In the genomic region with DNA sequence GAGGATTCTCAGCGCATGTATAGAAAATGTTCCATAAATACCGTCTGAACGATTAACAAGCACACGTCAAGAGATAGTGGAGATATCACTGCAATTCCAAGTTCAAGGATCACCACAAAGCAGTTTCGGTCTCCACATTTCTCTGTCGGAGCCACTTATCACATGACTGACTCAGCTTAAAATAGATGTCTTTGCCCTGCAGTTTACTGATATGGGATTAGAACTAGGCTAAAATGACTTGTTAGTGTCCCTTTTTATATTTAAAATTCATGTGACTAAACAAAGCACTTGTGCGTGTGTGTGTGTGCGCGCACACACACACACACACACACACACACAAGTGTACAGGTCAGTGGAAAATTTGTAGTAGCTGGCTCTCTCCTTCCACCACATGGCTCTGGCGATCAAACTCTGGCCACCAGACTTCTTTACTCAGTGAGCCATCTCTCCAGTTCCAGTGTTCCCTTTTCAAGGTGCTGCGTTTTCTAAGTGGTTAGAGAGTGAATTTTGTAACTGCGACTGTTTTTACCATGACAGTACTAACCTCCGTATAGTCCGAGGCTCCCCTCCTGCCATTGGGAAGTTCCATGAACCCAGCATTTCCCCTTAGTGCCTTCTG, we compare ENCODE assay signal across 23 mouse cellular contexts. TPM values are rescaled to one million over a fixed set of nuclear protein-coding genes. Genes with fewer than 3 reads are reported as not detected.
DNase-seq lines count a peak whose midpoint lies in the region; ATAC-seq and TF ChIP-seq lines count a peak whose summit lies in the region.
"Had no signal": no experiment of that assay in that cellular context is flagged by ENCODE, and none has a peak within 500 bp of the region (broad histone marks: within the 10 kb centered on the region; RNA-seq: fewer than 3 reads in every experiment).

No protein-coding gene starts in this region.

- no peak for DNase-seq in heart, postnatal 36 days
- DNase-seq in midbrain, postnatal 0 days (ENCODE audit: low spot score) = no peak
- no peak for DNase-seq in liver, embryonic 13.5 days
- no peak for DNase-seq in spleen, postnatal 10 days (ENCODE audit: low spot score in 2 of 2)
- DNase-seq in embryo, embryonic 11 days = no peak
- DNase-seq: adrenal gland, adult 8-10 months; cerebellum, adult 11 months; cerebellum, postnatal 14 days; gastrocnemius, postnatal 25 days; kidney, adult 9 months; kidney, postnatal 36 days; thymus, adult 2 months had no signal

- WGBS in heart, embryonic 12.5 days = 51% methylated on average over 14 of the region's 14 CpGs
- WGBS in midbrain, postnatal 0 days = 89% methylated on average over 14 of the region's 14 CpGs
- WGBS in midbrain, embryonic 16.5 days = 90% methylated on average over 14 of the region's 14 CpGs
- WGBS in liver, embryonic 13.5 days (ENCODE audit: insufficient replicate concordance) = 48% methylated on average over 14 of the region's 14 CpGs

- H3K27ac ChIP-seq in heart, embryonic 12.5 days (ENCODE audit: poor library complexity, severe bottlenecking) = peak overlapping the region; percentile 80
- no peak overlapping the region for H3K27ac ChIP-seq in midbrain, postnatal 0 days (ENCODE audit: low read depth, low read length)
- no peak overlapping the region for H3K27ac ChIP-seq in midbrain, embryonic 16.5 days (ENCODE audit: low read length)
- peak overlapping the region; percentile 43 for H3K27ac ChIP-seq in liver, embryonic 13.5 days
- H3K27ac ChIP-seq: hindbrain, embryonic 12.5 days; limb, embryonic 10.5 days; liver, embryonic 14.5 days; midbrain, embryonic 13.5 days; stomach, embryonic 15.5 days had no signal

- no peaks in the 10 kb centered on the region for H3K9me3 ChIP-seq in heart, embryonic 12.5 days (replicated peaks)
- no peaks in the 10 kb centered on the region for H3K9me3 ChIP-seq in midbrain, postnatal 0 days (ENCODE audit: low read length)
- no peaks in the 10 kb centered on the region for H3K9me3 ChIP-seq in midbrain, embryonic 16.5 days (replicated peaks; ENCODE audit: control insufficient read depth, low read length, poor library complexity, severe bottlenecking)
- H3K9me3 ChIP-seq in liver, embryonic 13.5 days (replicated peaks) = no peaks in the 10 kb centered on the region
- H3K9me3 ChIP-seq: hindbrain, embryonic 12.5 days; limb, embryonic 10.5 days; midbrain, embryonic 13.5 days; stomach, embryonic 15.5 days had no signal

- H3K27me3 ChIP-seq in heart, embryonic 12.5 days (replicated peaks) = no peaks in the 10 kb centered on the region
- no peaks in the 10 kb centered on the region for H3K27me3 ChIP-seq in midbrain, postnatal 0 days (ENCODE audit: insufficient read depth, low read length)
- H3K27me3 ChIP-seq in midbrain, embryonic 16.5 days (ENCODE audit: control insufficient read depth, insufficient read depth, low read depth, low read length) = no peaks in the 10 kb centered on the region
- no peaks in the 10 kb centered on the region for H3K27me3 ChIP-seq in liver, embryonic 13.5 days
- H3K27me3 ChIP-seq: hindbrain, embryonic 12.5 days; midbrain, embryonic 13.5 days; Patski; stomach, embryonic 15.5 days had no signal

- peaks cover 14% of the 10 kb centered on the region for H3K4me1 ChIP-seq in heart, embryonic 12.5 days (replicated peaks)
- H3K4me1 ChIP-seq in midbrain, postnatal 0 days (ENCODE audit: insufficient read depth, low read length) = no peaks in the 10 kb centered on the region
- no peaks in the 10 kb centered on the region for H3K4me1 ChIP-seq in midbrain, embryonic 16.5 days (ENCODE audit: control insufficient read depth, insufficient read depth, low read length)
- peaks cover 28% of the 10 kb centered on the region for H3K4me1 ChIP-seq in liver, embryonic 13.5 days (replicated peaks)
- H3K4me1 ChIP-seq: hindbrain, embryonic 12.5 days; limb, embryonic 10.5 days; midbrain, embryonic 13.5 days; stomach, embryonic 15.5 days had no signal

- no peak for ATAC-seq in heart, embryonic 12.5 days (ENCODE audit: insufficient number of reproducible peaks, low FRiP score)
- no peak for ATAC-seq in midbrain, postnatal 0 days (ENCODE audit: low FRiP score)
- no peak for ATAC-seq in midbrain, embryonic 16.5 days
- ATAC-seq in liver, embryonic 13.5 days (ENCODE audit: low read depth) = no peak
- ATAC-seq: forebrain, embryonic 16.5 days; lung, postnatal 0 days; midbrain, embryonic 13.5 days; Patski had no signal

- no peak overlapping the region for H3K4me3 ChIP-seq in heart, embryonic 12.5 days
- H3K4me3 ChIP-seq in midbrain, postnatal 0 days (ENCODE audit: low read depth, low read length) = no peak overlapping the region
- no peak overlapping the region for H3K4me3 ChIP-seq in midbrain, embryonic 16.5 days (ENCODE audit: low read depth, low read length)
- H3K4me3 ChIP-seq in liver, embryonic 13.5 days (replicated peaks) = no peak overlapping the region
- H3K4me3 ChIP-seq: hindbrain, embryonic 12.5 days; limb, embryonic 10.5 days; midbrain, embryonic 13.5 days; myocyte; stomach, embryonic 15.5 days had no signal

- intact Hi-C loops in heart, postnatal 36 days (cut with DNase I) = loop anchor here (2.0 kb wide), 1 partner anchor 16 kb away; no protein-coding TSS in a partner anchor

- peak overlapping the region; percentile 31; the same call in 1 of the 2 replicates for H3K4me2 ChIP-seq in heart, embryonic 12.5 days
- no peak overlapping the region for H3K4me2 ChIP-seq in midbrain, postnatal 0 days (ENCODE audit: low read depth, low read length, poor library complexity, severe bottlenecking)
- no peak overlapping the region for H3K4me2 ChIP-seq in midbrain, embryonic 16.5 days (ENCODE audit: low read length)
- peak overlapping the region; percentile 13; the same call in 1 of the 2 replicates for H3K4me2 ChIP-seq in liver, embryonic 13.5 days
- H3K4me2 ChIP-seq: hindbrain, embryonic 12.5 days; midbrain, embryonic 13.5 days; stomach, embryonic 15.5 days had no signal

- TF ChIP-seq CTCF in midbrain, postnatal 0 days (IDR thresholded peaks at IDR 0.05) = no peak

- no peaks in the 10 kb centered on the region for H3K36me3 ChIP-seq in heart, embryonic 12.5 days
- H3K36me3 ChIP-seq in midbrain, postnatal 0 days (ENCODE audit: insufficient read depth, low read length) = no peaks in the 10 kb centered on the region
- H3K36me3 ChIP-seq in midbrain, embryonic 16.5 days (ENCODE audit: control insufficient read depth, insufficient read depth, low read length) = no peaks in the 10 kb centered on the region
- 0 out of 2 replicates have a peak, but pooled peaks cover 1% of the 10 kb centered on the region for H3K36me3 ChIP-seq in liver, embryonic 13.5 days
- H3K36me3 ChIP-seq: hindbrain, embryonic 12.5 days; limb, embryonic 10.5 days; midbrain, embryonic 13.5 days; stomach, embryonic 15.5 days had no signal

- H3K9ac ChIP-seq in heart, embryonic 12.5 days = no peak overlapping the region
- 0 out of 2 replicates have a peak overlapping the region, but pooled peaks have one; percentile 8 for H3K9ac ChIP-seq in midbrain, postnatal 0 days (replicated peaks; ENCODE audit: low read length, poor library complexity, severe bottlenecking)
- no peak overlapping the region for H3K9ac ChIP-seq in midbrain, embryonic 16.5 days (ENCODE audit: low read depth, low read length)
- no peak overlapping the region for H3K9ac ChIP-seq in liver, embryonic 13.5 days
- H3K9ac ChIP-seq: hindbrain, embryonic 12.5 days; liver, embryonic 14.5 days; midbrain, embryonic 13.5 days; stomach, embryonic 15.5 days had no signal

RNA-seq across cellular contexts. Expression of a gene that starts 15.4 kb away (rescaled TPM):
- 782 and 785 TPM in 2 replicates for polyA plus RNA-seq in heart, embryonic 12.5 days (2016; fragmentation: Nextera tagmentation; extraction: Ambion mirVana)
- total RNA-seq in heart, postnatal 36 days (2021) = 1,000 to 10,000 TPM; 2,503 to 2,587 TPM
- total RNA-seq in midbrain, postnatal 0 days (2014; rRNA removed) = 427 and 430 TPM in 2 replicates
- 640 and 652 TPM in 2 replicates for polyA plus RNA-seq in midbrain, postnatal 0 days (2015; fragmentation: Nextera tagmentation; extraction: Ambion mirVana)
- 523 and 571 TPM in 2 replicates for polyA plus RNA-seq in midbrain, embryonic 16.5 days (2015; fragmentation: Nextera tagmentation; extraction: Ambion mirVana)
- polyA plus RNA-seq in liver, embryonic 13.5 days (2015; fragmentation: Nextera tagmentation; extraction: Ambion mirVana) = 283 and 285 TPM in 2 replicates

RNA-seq across cellular contexts. Expression of a gene that starts 41.9 kb away (rescaled TPM):
- 203 and 212 TPM in 2 replicates for polyA plus RNA-seq in heart, embryonic 12.5 days (2016; fragmentation: Nextera tagmentation; extraction: Ambion mirVana)
- total RNA-seq in heart, postnatal 36 days (2021) = 10 to 100 TPM; 37.8 to 46.3 TPM
- 102 and 116 TPM in 2 replicates for total RNA-seq in midbrain, postnatal 0 days (2014; rRNA removed)
- polyA plus RNA-seq in midbrain, postnatal 0 days (2015; fragmentation: Nextera tagmentation; extraction: Ambion mirVana) = 44.6 and 54.8 TPM in 2 replicates
- 82.8 and 100 TPM in 2 replicates for polyA plus RNA-seq in midbrain, embryonic 16.5 days (2015; fragmentation: Nextera tagmentation; extraction: Ambion mirVana)
- polyA plus RNA-seq in liver, embryonic 13.5 days (2015; fragmentation: Nextera tagmentation; extraction: Ambion mirVana) = 131 and 169 TPM in 2 replicates

RNA-seq across cellular contexts. Expression of a gene that starts 56.5 kb away (rescaled TPM):
- polyA plus RNA-seq in heart, embryonic 12.5 days (2016; fragmentation: Nextera tagmentation; extraction: Ambion mirVana) = 46.7 and 49.6 TPM in 2 replicates
- 10 to 100 TPM; 16.7 to 19.5 TPM for total RNA-seq in heart, postnatal 36 days (2021)
- 15.4 and 17.3 TPM in 2 replicates for total RNA-seq in midbrain, postnatal 0 days (2014; rRNA removed)
- polyA plus RNA-seq in midbrain, postnatal 0 days (2015; fragmentation: Nextera tagmentation; extraction: Ambion mirVana) = 16.9 and 17.7 TPM in 2 replicates
- 17.7 and 18.6 TPM in 2 replicates for polyA plus RNA-seq in midbrain, embryonic 16.5 days (2015; fragmentation: Nextera tagmentation; extraction: Ambion mirVana)
- 10.0 and 12.6 TPM in 2 replicates for polyA plus RNA-seq in liver, embryonic 13.5 days (2015; fragmentation: Nextera tagmentation; extraction: Ambion mirVana)

RNA-seq across cellular contexts. Expression of a gene that starts 56.7 kb away (rescaled TPM):
- polyA plus RNA-seq in heart, embryonic 12.5 days (2016; fragmentation: Nextera tagmentation; extraction: Ambion mirVana) = 22.0 and 23.1 TPM in 2 replicates
- total RNA-seq in heart, postnatal 36 days (2021) = 1 to 10 TPM; 7.8 to 8.2 TPM
- 29.5 and 57.1 TPM in 2 replicates for total RNA-seq in midbrain, postnatal 0 days (2014; rRNA removed)
- polyA plus RNA-seq in midbrain, postnatal 0 days (2015; fragmentation: Nextera tagmentation; extraction: Ambion mirVana) = 14.2 and 16.4 TPM in 2 replicates
- polyA plus RNA-seq in midbrain, embryonic 16.5 days (2015; fragmentation: Nextera tagmentation; extraction: Ambion mirVana) = 18.9 and 21.2 TPM in 2 replicates
- 6.8 and 8.3 TPM in 2 replicates for polyA plus RNA-seq in liver, embryonic 13.5 days (2015; fragmentation: Nextera tagmentation; extraction: Ambion mirVana)

Comparison
In these comparisons a context has a peak if more than half of its experiments do, and no peak if none do; other contexts are left out.
1. H3K27ac ChIP-seq: peak in heart, embryonic 12.5 days (single experiment) and liver, embryonic 13.5 days (single experiment); none in midbrain, postnatal 0 days (single experiment) and midbrain, embryonic 16.5 days (single experiment).
2. H3K4me2 ChIP-seq: peak in heart, embryonic 12.5 days (single experiment) and liver, embryonic 13.5 days (single experiment); none in midbrain, postnatal 0 days (single experiment) and midbrain, embryonic 16.5 days (single experiment).